Mouse (Mus musculus) myocyte (in vitro differentiated cells): ENCODE measurements around the gene Tmco1.

Experiments
- CEBPB ChIP-seq: IDR thresholded peaks from 2 replicates; pipeline ENCODE4 v1.6.1; 2011; ENCODE audit warnings: mild to moderate bottlenecking, moderate library complexity; ENCODE audit not compliant: poor library complexity, insufficient read depth, severe bottlenecking
- E2F4 ChIP-seq: IDR thresholded peaks from one replicate; pipeline ENCODE4 v1.6.1; 2011; ENCODE audit warnings: mild to moderate bottlenecking, control low read depth, moderate library complexity; ENCODE audit not compliant: insufficient read depth
- MAX ChIP-seq: IDR thresholded peaks from one replicate; pipeline ENCODE4 v1.6.1; 2011; ENCODE audit warnings: low read depth, mild to moderate bottlenecking, control low read depth
- MYOD1 ChIP-seq, 3 experiments: IDR thresholded peaks; one replicate each; pipeline ENCODE4 v1.6.1; 2011; ENCODE audit warnings: control low read depth in 2 of 3, low read depth in 2 of 3, mild to moderate bottlenecking in 2 of 3, moderate library complexity in 1 of 3; ENCODE audit not compliant: insufficient read length in 2 of 3, control insufficient read depth in 1 of 3
- MYOG ChIP-seq, 3 experiments: IDR thresholded peaks; one replicate each; pipeline ENCODE4 v1.6.1; 2011; ENCODE audit warnings: control low read depth in 2 of 3, low read depth in 2 of 3, mild to moderate bottlenecking in 2 of 3; ENCODE audit not compliant: insufficient read length in 2 of 3, control insufficient read depth in 1 of 3, insufficient read depth in 1 of 3
- POLR2A ChIP-seq: IDR thresholded peaks from one replicate; pipeline ENCODE4 v1.6.1; 2011; ENCODE audit warnings: low read depth, mild to moderate bottlenecking, control low read depth, moderate library complexity; ENCODE audit not compliant: insufficient read length
- POLR2AphosphoS2 ChIP-seq: IDR thresholded peaks from one replicate; pipeline ENCODE4 v1.6.1; 2011; ENCODE audit warnings: low read depth, control low read depth; ENCODE audit not compliant: insufficient read length
- REST ChIP-seq: IDR thresholded peaks from one replicate; pipeline ENCODE4 v1.6.1; 2011; ENCODE audit warnings: mild to moderate bottlenecking, control low read depth, moderate library complexity; ENCODE audit not compliant: insufficient read depth, insufficient read length
- SRF ChIP-seq: IDR thresholded peaks from one replicate; pipeline ENCODE4 v1.6.1; 2011; ENCODE audit warnings: low read depth; ENCODE audit not compliant: control insufficient read depth, insufficient read length
- TCF12 ChIP-seq: IDR thresholded peaks from one replicate; pipeline ENCODE4 v1.6.1; 2011; ENCODE audit warnings: mild to moderate bottlenecking, control low read depth; ENCODE audit not compliant: poor library complexity, insufficient read depth, severe bottlenecking
- USF1 ChIP-seq: IDR thresholded peaks from one replicate; pipeline ENCODE4 v1.6.1; 2011; ENCODE audit warnings: low read depth, mild to moderate bottlenecking, control low read depth, moderate library complexity

DNA sequence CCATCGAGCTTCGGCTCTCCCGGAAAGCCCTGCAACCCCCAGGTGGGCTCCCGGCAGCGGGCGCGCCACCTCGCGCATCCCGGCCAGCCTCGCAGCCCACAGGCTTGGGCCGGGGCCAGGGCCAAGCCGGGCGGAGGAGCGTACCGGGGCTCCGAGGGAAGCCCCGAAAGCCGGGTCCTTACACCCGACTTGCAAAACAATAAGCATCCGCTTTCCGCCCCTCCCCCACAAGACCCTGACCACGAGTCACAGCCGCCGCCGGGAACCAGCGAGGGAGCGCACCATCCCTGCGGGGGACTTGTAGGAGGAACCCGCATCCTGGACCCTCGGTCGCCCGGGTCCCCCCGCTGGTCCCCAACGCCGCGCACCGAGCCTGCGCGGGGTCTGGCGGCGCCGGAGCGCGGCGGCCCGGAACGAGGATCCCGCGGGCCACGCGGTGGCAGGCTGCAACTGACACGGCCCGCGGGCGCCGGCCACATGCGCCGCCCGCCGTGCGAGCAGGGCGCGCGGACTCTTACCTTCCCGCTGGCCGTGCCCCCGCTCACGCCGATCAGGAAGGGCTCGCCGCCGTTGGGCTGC, 23.8 kb upstream of the Tmco1 start:
- TF ChIP-seq MAX (no peak), POLR2A (no peak), POLR2AphosphoS2 (no peak), USF1 (no peak), MYOG (IDR thresholded peaks at IDR 0.05; ENCODE audit: control insufficient read depth in 1 of 3, insufficient read depth in 1 of 3, insufficient read length in 2 of 3, low read depth in 2 of 3) (no peak), MYOD1 (IDR thresholded peaks at IDR 0.05; ENCODE audit: control insufficient read depth in 1 of 3, insufficient read length in 2 of 3, low read depth in 2 of 3) (no peak), CEBPB (no peak), E2F4 (no peak), REST (no peak), SRF (no peak), TCF12 (no peak)
